Mouse (Mus musculus) bone marrow, adult 2 months (tissue): Measurements from ENCODE around the gene Marc2.

Experiments
- CTCF ChIP-seq: fragments of 200-500 bp; IDR thresholded peaks from 2 replicates; pipeline ENCODE4 v1.5.1; 2011; ENCODE audit warnings: low read length, control low read depth; ENCODE audit not compliant: control insufficient read depth, insufficient read depth
- POLR2A ChIP-seq: fragments of 200-500 bp; IDR thresholded peaks from 2 replicates; pipeline ENCODE4 v1.6.1; 2011; ENCODE audit warnings: low read depth, mild to moderate bottlenecking, control low read depth, low read length, borderline replicate concordance; ENCODE audit not compliant: control insufficient read depth

DNA sequence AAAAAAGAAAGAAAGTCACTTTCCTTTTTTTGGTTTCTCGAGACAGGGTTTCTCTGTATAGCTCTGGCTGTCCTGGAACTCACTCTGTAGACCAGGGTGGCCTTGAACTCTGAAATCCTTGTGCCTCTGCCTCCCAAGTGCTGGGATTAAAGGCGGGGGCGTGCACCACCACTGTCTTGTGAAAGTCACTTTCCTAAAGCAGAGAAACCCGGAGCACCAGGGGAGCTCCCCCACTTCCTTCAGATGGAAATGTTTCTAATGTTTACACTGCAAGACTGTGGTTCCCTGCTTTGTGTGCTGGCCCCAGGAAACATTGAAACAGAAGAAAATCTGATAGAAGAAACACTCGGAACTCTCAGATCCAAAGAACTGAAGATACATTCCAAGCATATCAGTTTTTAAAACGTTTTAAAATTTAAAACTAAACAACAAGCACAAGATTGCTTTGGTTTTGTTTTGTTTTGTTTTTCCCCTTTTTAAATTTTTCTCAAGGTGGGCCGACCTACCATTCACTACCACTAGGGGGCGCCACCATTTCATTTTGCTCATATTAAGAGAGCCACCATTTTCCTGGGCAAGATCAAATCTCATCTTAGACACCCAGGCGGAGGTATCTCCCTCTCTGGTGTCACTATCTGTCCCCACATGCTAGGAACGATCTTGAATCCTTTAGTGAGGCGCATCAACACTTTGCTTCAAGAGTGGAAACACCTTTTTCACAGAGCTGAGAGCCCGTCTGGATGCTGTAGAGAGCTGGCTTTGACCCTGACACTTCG lies 59.7 kb downstream of the Marc2 start:
- TF ChIP-seq CTCF (no peak), POLR2A (no peak)
